Mouse (Mus musculus) bone marrow, adult 2 months (tissue): ENCODE data around the gene Ctf2.

Source experiments
- CTCF ChIP-seq: fragments of 200-500 bp; IDR thresholded peaks from 2 replicates; pipeline ENCODE4 v1.5.1; 2011; ENCODE audit warnings: low read length, control low read depth; ENCODE audit not compliant: control insufficient read depth, insufficient read depth
- POLR2A ChIP-seq: fragments of 200-500 bp; IDR thresholded peaks from 2 replicates; pipeline ENCODE4 v1.6.1; 2011; ENCODE audit warnings: low read depth, mild to moderate bottlenecking, control low read depth, low read length, borderline replicate concordance; ENCODE audit not compliant: control insufficient read depth

DNA sequence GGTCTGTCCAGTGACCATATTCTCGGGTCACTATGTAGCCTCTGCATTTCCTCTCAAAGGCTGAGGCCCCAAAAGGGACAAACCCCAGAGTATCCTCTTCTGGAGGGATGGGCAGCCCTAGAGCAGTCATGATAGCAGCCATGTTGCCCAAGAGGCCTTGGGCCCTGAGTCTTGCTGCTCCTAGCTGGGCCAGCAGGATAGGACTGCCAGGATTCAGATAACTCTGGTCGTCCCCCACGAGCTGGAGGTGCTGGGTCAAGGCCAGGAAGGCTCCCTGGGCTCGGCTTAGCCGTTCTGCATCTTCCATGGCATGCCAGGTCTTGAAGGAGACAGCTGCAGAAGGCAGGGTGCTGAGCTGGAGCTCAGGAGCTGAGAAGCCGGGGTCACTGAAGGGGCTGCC lies 12.7 kb downstream of the Ctf2 start:
- TF ChIP-seq CTCF = no peak
- TF ChIP-seq POLR2A = no peak
